Mouse (Mus musculus) intestine, embryonic 16.5 days (tissue): ENCODE measurements around the gene Syce3. TPM values are rescaled to one million over a fixed set of nuclear protein-coding genes. Genes with fewer than 3 reads are reported as not detected.

Experiments
- ATAC-seq: fragments of 200-750 bp; cut with Nextera tagmentation; 2 replicates; pipeline ENCODE4 v1.8.0; 2017; ENCODE audit warnings: moderate TSS enrichment, moderate library complexity
- H3K27ac ChIP-seq: fragments of 300-500 bp; sonication (generic); 2 replicates; pipeline ENCODE4 v1.5.1; 2014; ENCODE audit warnings: mild to moderate bottlenecking, low read length
- H3K27me3 ChIP-seq: fragments of 300-500 bp; sonication (generic); replicated peaks from 2 replicates; pipeline ENCODE4 v1.6.1; 2014; ENCODE audit warnings: low read length, control low read depth, mixed read lengths; ENCODE audit not compliant: control insufficient read depth, insufficient read depth
- H3K36me3 ChIP-seq: fragments of 300-500 bp; sonication (generic); 2 replicates; pipeline ENCODE4 v1.6.1; 2014; ENCODE audit warnings: low read length, control low read depth; ENCODE audit not compliant: control insufficient read depth, insufficient read depth
- H3K4me1 ChIP-seq: fragments of 300-500 bp; sonication (generic); 2 replicates; pipeline ENCODE4 v1.6.1; 2014; ENCODE audit warnings: low read length, control low read depth, mixed read lengths; ENCODE audit not compliant: control insufficient read depth, insufficient read depth
- H3K4me2 ChIP-seq: fragments of 300-500 bp; sonication (generic); 2 replicates; pipeline ENCODE4 v1.6.1; 2014; ENCODE audit warnings: low read depth, low read length, control low read depth
- H3K4me3 ChIP-seq: fragments of 300-500 bp; sonication (generic); 2 replicates; pipeline ENCODE4 v1.5.1; 2014; ENCODE audit warnings: mild to moderate bottlenecking, low read length
- H3K9ac ChIP-seq: fragments of 300-500 bp; sonication (generic); 2 replicates; pipeline ENCODE4 v1.6.1; 2014; ENCODE audit warnings: low read depth, low read length
- H3K9me3 ChIP-seq: fragments of 300-500 bp; sonication (generic); 2 replicates; pipeline ENCODE4 v1.6.1; 2016; ENCODE audit warnings: low read length, control low read depth; ENCODE audit not compliant: control insufficient read depth
- whole genome bisulfite sequencing: fragments of 180-500 bp; shearing (Covaris S2); extraction: QIAGEN DNeasy Blood & Tissue Kit; methylation state at CpG from one replicate; pipeline ENCODE4 v1.1.7; 2014; 5-methylcytosine and 5-hydroxymethylcytosine counted together
- polyA plus RNA-seq: library from polyadenylated mRNA; unstranded; fragments of >200 nt; fragmentation: Nextera tagmentation; extraction: Ambion mirVana; gene quantifications from 2 replicates; pipeline ENCODE4 v1.2.1, GENCODE M21; 2015

The Syce3 gene
- 0.92 and 1.1 TPM in 2 replicates for polyA plus RNA-seq

DNA sequence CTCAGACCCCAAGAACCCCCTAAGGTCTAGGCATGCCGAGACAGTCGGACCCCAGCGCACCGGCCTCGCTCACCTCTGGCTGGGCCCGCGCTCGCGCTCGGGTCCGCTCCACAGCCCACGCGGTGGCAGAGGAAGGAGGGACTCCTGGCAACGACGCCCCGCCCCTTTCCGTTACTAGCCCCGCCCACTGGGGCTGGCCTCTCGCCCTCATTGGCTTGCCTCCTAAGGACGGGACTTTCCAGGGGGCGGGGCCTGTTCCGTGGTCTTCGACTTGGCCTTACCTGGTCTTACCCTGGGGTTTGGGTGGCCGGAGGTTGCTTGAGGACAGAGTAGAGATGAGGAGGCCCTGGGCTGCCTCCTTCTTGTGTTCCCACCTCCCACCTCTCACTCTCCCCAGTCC lies at the start of gene Syce3:
Syce3 (minus strand) TSS at position 386 of the 400 bp plus-strand sequence.
- WGBS: 77% methylated on average over 24 of the region's 24 CpGs
- ATAC-seq: no peak
- Histone ChIP-seq H3K27me3 (no peaks in the 10 kb centered on the region), H3K9me3 (no peaks in the 10 kb centered on the region), H3K4me3 (no peak within 1 kb of the TSS), H3K4me1 (no peaks in the 10 kb centered on the region), H3K27ac (no peak within 1 kb of the TSS), H3K4me2 (no peak within 1 kb of the TSS), H3K9ac (no peak within 1 kb of the TSS), H3K36me3 (no peaks in the 10 kb centered on the region)

DNA sequence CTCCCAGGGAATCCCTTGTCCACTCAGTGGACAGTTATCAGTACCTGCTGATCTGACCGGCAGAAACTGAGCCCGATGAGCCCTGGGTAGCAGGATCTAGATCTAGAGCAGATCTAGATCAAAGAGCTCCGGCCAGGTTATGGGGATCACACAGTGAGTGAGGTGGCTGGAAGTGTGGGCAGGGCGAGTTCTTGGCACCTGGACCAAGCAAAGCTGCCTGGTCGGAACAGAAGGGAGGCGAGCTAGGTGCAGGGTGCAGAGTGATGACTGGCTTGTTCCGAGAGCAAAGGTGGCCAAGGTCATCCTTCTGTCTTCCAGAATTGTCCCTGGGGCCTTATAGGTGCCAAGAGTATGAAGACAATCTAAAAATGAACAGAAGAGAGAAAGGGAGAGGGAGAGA lies 49.5 kb upstream of the Syce3 start:
- no peak overlapping the region for H3K4me3 ChIP-seq
- H3K9me3 ChIP-seq: no peaks in the 10 kb centered on the region
- H3K36me3 ChIP-seq: no peaks in the 10 kb centered on the region
- no peak overlapping the region for H3K27ac ChIP-seq
- no peak overlapping the region for H3K9ac ChIP-seq
- peaks cover 10% of the 10 kb centered on the region; the same call in 1 of the 2 replicates for H3K27me3 ChIP-seq
- 81% methylated on average over 7 of the region's 7 CpGs for WGBS
- H3K4me2 ChIP-seq: no peak overlapping the region
- no peak for ATAC-seq
- H3K4me1 ChIP-seq: no peaks in the 10 kb centered on the region

DNA sequence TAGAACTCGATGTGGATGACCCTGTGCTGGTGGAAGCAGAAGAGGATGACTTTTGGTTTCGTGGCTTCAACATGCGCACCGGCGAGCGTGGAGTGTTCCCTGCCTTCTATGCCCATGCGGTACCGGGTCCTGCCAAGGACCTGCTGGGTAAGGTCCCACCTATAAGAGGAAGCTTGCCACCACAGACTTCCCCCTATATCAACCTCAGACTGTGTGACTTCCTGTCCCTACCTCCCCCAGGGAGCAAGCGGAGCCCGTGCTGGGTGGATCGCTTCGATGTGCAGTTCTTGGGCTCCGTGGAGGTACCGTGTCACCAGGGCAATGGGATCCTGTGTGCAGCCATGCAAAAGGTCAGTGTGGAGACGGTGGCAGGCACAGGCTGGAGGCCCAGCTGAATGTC lies 48.6 kb upstream of the Syce3 start:
- WGBS: 91% methylated on average over 15 of the region's 15 CpGs
- Histone ChIP-seq H3K27ac (no peak overlapping the region), H3K4me1 (peaks cover 6% of the 10 kb centered on the region), H3K9ac (no peak overlapping the region), H3K36me3 (no peaks in the 10 kb centered on the region), H3K27me3 (peaks cover 16% of the 10 kb centered on the region), H3K9me3 (no peaks in the 10 kb centered on the region), H3K4me2 (no peak overlapping the region), H3K4me3 (no peak overlapping the region)
- ATAC-seq: no peak

DNA sequence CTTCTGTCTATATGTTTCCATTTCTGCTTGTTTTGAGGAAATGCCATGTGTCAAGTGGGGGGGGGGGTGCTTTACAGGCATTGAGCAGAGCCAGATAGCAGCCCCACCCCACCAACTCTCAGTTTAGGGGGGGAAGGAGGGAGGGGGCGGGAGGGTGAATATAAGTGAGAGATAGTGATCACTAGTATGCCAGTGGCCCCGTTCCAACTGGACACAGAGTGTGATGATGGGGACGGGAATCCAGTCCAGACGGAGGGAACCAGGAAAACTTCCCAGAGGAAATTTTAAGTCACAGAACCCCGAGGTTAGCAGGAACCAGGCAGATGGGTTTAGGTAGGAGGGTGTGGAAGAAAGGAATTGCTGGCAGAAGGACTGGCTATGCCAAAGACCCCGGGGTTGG lies 45.3 kb upstream of the Syce3 start:
- Histone ChIP-seq H3K9me3 (no peaks in the 10 kb centered on the region), H3K9ac (no peak overlapping the region), H3K4me1 (peaks cover 11% of the 10 kb centered on the region), H3K4me2 (no peak overlapping the region), H3K36me3 (no peaks in the 10 kb centered on the region), H3K27ac (no peak overlapping the region), H3K4me3 (no peak overlapping the region), H3K27me3 (peaks cover 25% of the 10 kb centered on the region)
- no peak for ATAC-seq
- 64% methylated on average over 6 of the region's 6 CpGs for WGBS

DNA sequence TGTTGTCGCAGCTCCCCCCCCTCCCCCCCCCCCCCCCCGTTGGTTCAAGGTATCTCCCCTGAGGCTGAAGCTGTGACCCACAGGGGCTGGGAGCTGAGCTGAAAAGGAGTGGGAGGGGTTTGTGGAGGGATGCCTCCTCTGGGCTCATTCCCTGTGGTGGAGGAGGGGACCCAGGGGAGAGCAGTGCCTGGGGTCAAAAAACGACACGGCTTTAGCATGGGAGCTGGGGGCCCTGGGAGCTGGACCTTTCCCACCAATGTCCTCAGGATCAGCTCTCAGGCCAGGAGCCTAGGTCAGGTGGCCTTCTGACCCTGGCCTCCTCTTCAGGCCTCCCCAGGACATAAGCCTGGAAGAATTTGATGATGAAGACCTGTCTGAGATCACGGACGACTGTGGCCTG lies 44.6 kb upstream of the Syce3 start:
- H3K27me3 ChIP-seq: peaks cover 25% of the 10 kb centered on the region
- peaks cover 11% of the 10 kb centered on the region for H3K4me1 ChIP-seq
- no peak for ATAC-seq
- H3K27ac ChIP-seq: no peak overlapping the region
- H3K4me2 ChIP-seq: peak overlapping the region; percentile 84; the same call in 1 of the 2 replicates
- no peaks in the 10 kb centered on the region for H3K9me3 ChIP-seq
- peak overlapping the region; percentile 52; the same call in 1 of the 2 replicates for H3K4me3 ChIP-seq
- H3K36me3 ChIP-seq: no peaks in the 10 kb centered on the region
- 24% methylated on average over 5 of the region's 6 CpGs for WGBS
- no peak overlapping the region for H3K9ac ChIP-seq

DNA sequence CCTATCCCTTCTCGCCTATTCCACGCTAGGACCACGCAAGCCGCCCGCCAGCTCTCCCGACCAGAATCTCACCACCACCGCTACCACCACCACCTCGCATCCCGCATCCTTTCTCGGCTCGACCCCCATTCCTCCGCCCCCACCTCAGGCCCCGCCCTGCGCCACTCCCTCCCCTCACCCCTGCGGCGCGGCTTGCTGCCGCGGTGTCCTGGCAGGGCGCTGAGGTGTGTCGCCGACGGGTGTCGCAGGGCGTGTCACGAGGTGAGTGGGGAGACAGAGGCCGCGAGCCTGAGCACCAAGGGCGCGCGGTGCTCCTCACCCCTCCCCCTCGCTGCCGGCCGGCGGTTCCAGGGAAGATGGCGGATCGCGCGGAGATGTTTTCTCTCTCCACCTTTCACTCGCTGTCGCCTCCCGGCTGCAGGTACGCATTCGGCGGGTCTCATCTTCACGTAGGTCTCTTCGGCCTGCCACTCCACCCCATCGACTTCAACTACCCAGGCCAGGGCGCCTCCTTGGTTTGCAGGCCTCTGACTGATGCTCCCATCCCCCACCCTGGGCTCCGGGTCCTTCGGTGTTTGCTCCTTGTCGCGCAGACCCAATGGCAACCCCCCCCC lies 43.7 kb upstream of the Syce3 start, which contains the start of gene Mapk8ip2:
Mapk8ip2 (plus strand) TSS at position 49 of the 614 bp plus-strand sequence.
- ATAC-seq: peak; percentile 63
- H3K4me2 ChIP-seq: peak within 1 kb of the TSS; percentile 84
- WGBS: under 1% methylated on average over 53 of the region's 53 CpGs
- H3K9me3 ChIP-seq: no peaks in the 10 kb centered on the region
- no peaks in the 10 kb centered on the region for H3K36me3 ChIP-seq
- peak within 1 kb of the TSS; percentile 52 for H3K4me3 ChIP-seq
- peaks cover 25% of the 10 kb centered on the region for H3K27me3 ChIP-seq
- H3K27ac ChIP-seq: no peak within 1 kb of the TSS
- H3K9ac ChIP-seq: 0 out of 2 replicates have a peak within 1 kb of the TSS, but pooled peaks have one; percentile 14
- peaks cover 11% of the 10 kb centered on the region for H3K4me1 ChIP-seq

DNA sequence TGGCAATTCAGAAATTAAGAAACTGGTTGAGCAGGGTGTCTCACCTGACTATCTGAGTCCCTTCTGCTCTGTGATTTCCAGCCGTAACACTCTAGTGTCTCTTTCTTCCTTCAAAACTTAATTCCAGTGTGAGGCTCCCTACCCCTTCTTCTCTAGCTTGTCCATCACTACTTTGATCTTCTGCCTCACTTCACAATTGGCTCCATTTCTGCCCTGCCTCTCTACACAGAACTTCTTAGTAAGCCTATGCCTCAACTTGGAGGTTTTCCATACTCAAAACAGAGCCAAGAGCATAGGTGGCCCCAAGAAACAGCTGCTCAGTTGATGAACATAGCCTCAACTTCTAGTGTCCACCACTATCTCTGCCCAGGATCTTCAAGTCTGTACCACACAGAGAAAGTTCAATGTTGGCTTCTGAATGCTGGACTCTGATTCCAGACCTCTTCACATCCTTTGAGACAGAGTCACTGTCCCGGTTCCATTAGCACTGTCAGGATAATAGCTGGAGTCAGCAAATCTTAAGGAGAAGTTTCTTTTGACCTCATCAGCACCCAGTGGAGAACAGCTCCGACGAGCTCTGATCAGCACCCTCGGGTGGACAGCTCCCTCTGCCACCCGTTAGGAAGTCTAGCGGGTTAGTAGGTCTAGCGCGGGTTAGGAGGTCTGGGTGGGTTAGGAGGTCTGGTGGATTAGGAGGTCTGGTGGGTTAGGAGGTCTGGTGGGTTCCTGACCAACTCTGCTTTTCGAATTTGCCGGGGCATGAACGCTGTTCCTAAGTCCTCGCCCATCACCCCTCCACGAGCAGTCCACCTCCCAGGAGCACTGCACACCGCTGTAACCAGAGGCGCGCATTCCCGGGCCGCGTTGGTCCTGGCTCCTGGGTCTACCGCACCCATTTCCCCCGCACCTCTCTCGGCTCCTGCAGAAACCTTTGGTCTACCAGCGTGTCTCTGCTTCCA lies 42.9 kb upstream of the Syce3 start:
- Histone ChIP-seq H3K4me1 (peaks cover 11% of the 10 kb centered on the region), H3K9ac (no peak overlapping the region), H3K27ac (no peak overlapping the region), H3K27me3 (peaks cover 25% of the 10 kb centered on the region), H3K9me3 (no peaks in the 10 kb centered on the region), H3K36me3 (no peaks in the 10 kb centered on the region), H3K4me3 (peak overlapping the region; percentile 52), H3K4me2 (peak overlapping the region; percentile 84)
- WGBS: 5% methylated on average over 23 of the region's 24 CpGs
- peak; percentile 79 for ATAC-seq

DNA sequence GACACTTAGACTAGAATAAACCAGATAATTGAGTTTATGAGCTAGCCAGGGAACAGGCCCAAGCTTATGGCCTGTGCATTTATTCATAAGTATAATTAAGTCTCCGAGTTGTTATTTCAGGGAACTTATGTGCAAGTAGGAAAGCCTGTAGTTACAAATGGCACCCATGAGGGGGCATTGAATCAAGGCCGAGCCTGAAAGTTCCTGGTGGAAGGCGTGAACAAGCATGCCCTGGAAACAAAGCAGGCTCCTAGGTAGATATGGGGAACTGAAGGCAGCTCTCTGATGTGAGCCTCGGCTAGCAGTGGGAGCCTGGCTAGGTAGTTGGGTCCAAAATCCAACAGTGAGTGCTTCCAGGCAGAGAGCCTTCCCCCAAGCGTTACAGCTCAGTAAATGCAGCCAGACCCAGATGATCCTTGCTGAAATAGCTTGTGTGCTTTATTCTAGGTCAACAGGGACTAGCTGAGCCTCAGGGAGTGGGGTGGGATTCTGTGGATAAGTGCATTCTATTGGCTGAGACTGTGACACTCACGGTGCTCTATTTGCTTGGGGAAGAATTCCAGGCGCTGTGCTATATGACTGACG lies 32.3 kb upstream of the Syce3 start:
- H3K4me1 ChIP-seq: no peaks in the 10 kb centered on the region
- H3K27me3 ChIP-seq: no peaks in the 10 kb centered on the region
- no peak overlapping the region for H3K9ac ChIP-seq
- no peak overlapping the region for H3K27ac ChIP-seq
- H3K36me3 ChIP-seq: no peaks in the 10 kb centered on the region
- no peaks in the 10 kb centered on the region for H3K9me3 ChIP-seq
- WGBS: 42% methylated on average over 8 of the region's 8 CpGs
- no peak for ATAC-seq
- no peak overlapping the region for H3K4me3 ChIP-seq
- no peak overlapping the region for H3K4me2 ChIP-seq

DNA sequence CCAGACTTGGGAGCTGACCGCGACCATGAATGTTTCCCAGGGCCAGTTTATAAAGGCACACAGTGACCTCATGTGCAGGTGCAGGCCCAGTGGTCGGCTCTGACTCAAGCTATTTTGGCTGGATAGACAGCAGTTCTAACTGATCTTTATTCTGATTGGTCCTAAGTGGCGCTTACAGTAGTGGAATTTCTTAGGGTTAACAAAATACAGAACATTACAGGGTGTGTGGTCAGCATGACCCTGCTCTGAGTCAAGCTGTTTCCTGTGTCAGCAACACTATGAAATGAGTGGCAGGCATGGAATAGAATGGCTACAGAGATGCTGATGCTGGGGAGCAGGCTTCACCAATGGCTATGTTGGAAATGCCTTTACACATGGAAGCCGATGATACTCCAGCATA lies 25.6 kb upstream of the Syce3 start:
- Histone ChIP-seq H3K36me3 (no peaks in the 10 kb centered on the region), H3K27me3 (no peaks in the 10 kb centered on the region), H3K4me3 (no peak overlapping the region), H3K9ac (no peak overlapping the region), H3K4me2 (no peak overlapping the region), H3K27ac (no peak overlapping the region), H3K9me3 (no peaks in the 10 kb centered on the region), H3K4me1 (peaks cover 4% of the 10 kb centered on the region; the same call in 1 of the 2 replicates)
- no peak for ATAC-seq
- 87% methylated on average over 5 of the region's 5 CpGs for WGBS
